Mouse (Mus musculus) limb, embryonic 11.5 days (tissue): ENCODE data around the gene Cep112. TPM values are rescaled to one million over a fixed set of nuclear protein-coding genes. Genes with fewer than 3 reads are reported as not detected.
"Not testable (repeated sequence)": the region's sequence is repeated elsewhere in the genome, so short reads cannot be mapped to it uniquely, and the experiment has no call there.

ENCODE experiments used
- ATAC-seq: fragments of 200-750 bp; cut with Nextera tagmentation; 2 replicates; pipeline ENCODE4 v1.8.0; 2017; ENCODE audit warnings: low read depth; ENCODE audit not compliant: insufficient number of reproducible peaks, low FRiP score, low TSS enrichment
- DNase-seq: peaks from one replicate; pipeline ENCODE4 v3.0.0-alpha.2; 2015; ENCODE audit warnings: low spot score
- H3K27ac ChIP-seq: fragments of 300-500 bp; sonication (generic); replicated peaks from 2 replicates; pipeline ENCODE4 v1.5.1; 2014; ENCODE audit warnings: low read depth, mild to moderate bottlenecking, low read length
- H3K27me3 ChIP-seq: fragments of 300-500 bp; sonication (generic); 2 replicates; pipeline ENCODE4 v1.6.1; 2014; ENCODE audit warnings: mild to moderate bottlenecking, low read length, mixed read lengths; ENCODE audit not compliant: control insufficient read depth, insufficient read depth
- H3K36me3 ChIP-seq: fragments of 300-500 bp; sonication (generic); 2 replicates; pipeline ENCODE4 v1.6.1; 2014; ENCODE audit warnings: mild to moderate bottlenecking, low read length, moderate library complexity, mixed read lengths; ENCODE audit not compliant: control insufficient read depth, insufficient read depth
- H3K4me1 ChIP-seq: fragments of 300-500 bp; sonication (generic); 2 replicates; pipeline ENCODE4 v1.6.1; 2014; ENCODE audit warnings: low read length, mixed read lengths; ENCODE audit not compliant: control insufficient read depth, insufficient read depth
- H3K4me2 ChIP-seq: fragments of 300-500 bp; sonication (generic); 2 replicates; pipeline ENCODE4 v1.6.1; 2014; ENCODE audit warnings: low read depth, mild to moderate bottlenecking, moderate library complexity; ENCODE audit not compliant: severe bottlenecking
- H3K4me3 ChIP-seq: fragments of 300-500 bp; sonication (generic); 2 replicates; pipeline ENCODE4 v1.5.1; 2014; ENCODE audit warnings: low read depth, low read length
- H3K9ac ChIP-seq: fragments of 300-500 bp; sonication (generic); 2 replicates; pipeline ENCODE4 v1.6.1; 2014; ENCODE audit warnings: mild to moderate bottlenecking, low read length
- H3K9me3 ChIP-seq: fragments of 300-500 bp; sonication (generic); 2 replicates; pipeline ENCODE4 v1.6.1; 2016; ENCODE audit warnings: low read length; ENCODE audit not compliant: control insufficient read depth
- WGBS: fragments of 180-500 bp; shearing (Covaris S2); extraction: QIAGEN DNeasy Blood & Tissue Kit; methylation state at CpG from one replicate; pipeline ENCODE4 v1.1.7; 2014; 5-methylcytosine and 5-hydroxymethylcytosine counted together
- polyA plus RNA-seq: library from polyadenylated mRNA; unstranded; fragments of >200 nt; fragmentation: Nextera tagmentation; extraction: Ambion mirVana; gene quantifications from 2 replicates; pipeline ENCODE4 v1.2.1, GENCODE M21; 2014

The Cep112 gene
- polyA plus RNA-seq, 1 experiment from 2014 or later, result 12.0 TPM

DNA sequence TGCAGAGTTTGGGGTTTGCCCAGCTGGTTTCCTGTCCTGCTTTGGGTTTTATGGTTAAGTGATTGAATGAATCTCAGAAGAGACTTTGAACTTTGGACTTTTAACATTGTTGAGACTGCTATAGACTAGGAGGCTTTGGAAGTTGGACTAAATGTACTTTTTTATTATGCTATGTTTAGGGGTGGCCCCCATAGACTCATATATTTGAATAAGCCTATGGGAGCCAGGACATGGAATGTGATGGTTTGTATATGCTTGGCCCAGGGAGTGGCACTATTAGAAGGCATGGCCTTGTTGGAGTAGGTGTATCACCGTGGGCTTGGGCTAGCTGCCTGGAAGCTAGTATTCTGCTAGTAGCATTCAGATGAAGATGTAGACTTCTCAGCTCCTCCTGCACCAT lies 446.3 kb downstream of the Cep112 start:
- not testable (repeated sequence) for H3K27ac ChIP-seq, DNase-seq
- 90% methylated on average over 1 of the region's 1 CpGs for WGBS

DNA sequence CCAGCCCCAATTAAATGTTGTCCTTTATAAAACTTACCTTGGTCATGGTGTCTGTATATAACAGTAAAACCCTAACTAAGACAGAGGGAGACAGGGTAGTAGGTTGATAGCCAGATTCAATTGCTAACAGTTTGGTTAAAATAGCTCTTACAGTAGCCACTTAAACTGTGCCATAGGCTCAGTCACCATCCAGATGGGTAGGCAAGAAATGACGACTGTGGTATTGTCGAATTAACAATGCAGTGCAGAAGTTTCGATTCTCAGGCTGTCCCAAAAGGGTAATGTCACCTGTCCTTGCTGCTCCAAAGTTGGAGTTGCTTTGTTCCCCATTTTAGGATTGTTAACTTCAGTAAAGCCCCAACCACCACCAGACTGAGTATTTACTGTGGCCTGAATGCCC lies 446.8 kb downstream of the Cep112 start:
- no peak overlapping the region for H3K9ac ChIP-seq
- H3K4me2 ChIP-seq, result no peak overlapping the region
- no peaks in the 10 kb centered on the region for H3K4me1 ChIP-seq
- no peaks in the 10 kb centered on the region for H3K9me3 ChIP-seq
- no peaks in the 10 kb centered on the region for H3K27me3 ChIP-seq
- 95% methylated on average over 3 of the region's 3 CpGs for WGBS
- ATAC-seq (no peak), DNase-seq (no peak)
- no peak overlapping the region for H3K27ac ChIP-seq
- no peak overlapping the region for H3K4me3 ChIP-seq
- no peaks in the 10 kb centered on the region for H3K36me3 ChIP-seq

More for the DNA sequence above, 446.3 kb downstream of the Cep112 start:
- not testable (repeated sequence) for H3K27me3 ChIP-seq, H3K4me3 ChIP-seq, H3K9ac ChIP-seq, ATAC-seq, H3K36me3 ChIP-seq, H3K4me2 ChIP-seq, H3K4me1 ChIP-seq, H3K9me3 ChIP-seq

DNA sequence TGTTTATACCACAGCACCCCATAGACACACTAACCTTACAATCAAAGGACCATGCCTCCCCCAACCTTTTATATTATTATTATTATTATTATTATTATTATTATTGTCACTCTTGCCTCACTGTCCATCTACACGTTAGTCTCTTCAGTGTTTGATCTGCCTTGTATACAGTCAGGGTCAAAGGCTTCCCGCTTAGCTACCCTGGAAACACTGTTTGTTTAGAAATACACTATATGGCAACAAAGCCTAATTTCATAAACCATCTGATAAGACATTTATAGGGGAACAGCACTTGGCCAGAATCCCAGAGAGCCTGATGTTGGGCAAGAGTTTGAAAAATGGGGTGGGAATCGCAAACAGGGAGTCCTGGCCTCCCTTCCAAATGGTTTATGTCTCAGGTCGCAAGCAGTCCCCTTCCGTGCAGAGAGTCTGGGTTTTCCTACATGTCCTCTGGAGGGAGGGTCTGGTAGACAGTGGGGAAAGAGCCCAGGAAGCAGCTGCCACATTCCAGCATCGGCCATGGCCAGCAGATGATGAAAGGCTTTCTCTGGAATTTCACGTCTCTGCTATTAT lies 451.7 kb downstream of the Cep112 start:
- H3K27me3 ChIP-seq, result no peaks in the 10 kb centered on the region
- ATAC-seq, result no peak
- no peaks in the 10 kb centered on the region for H3K36me3 ChIP-seq
- no peaks in the 10 kb centered on the region for H3K9me3 ChIP-seq
- no peak overlapping the region for H3K4me2 ChIP-seq
- H3K4me1 ChIP-seq, result peaks cover 3% of the 10 kb centered on the region; the same call in 1 of the 2 replicates
- 72% methylated on average over 7 of the region's 7 CpGs for WGBS
- no peak overlapping the region for H3K9ac ChIP-seq
- H3K27ac ChIP-seq, result no peak overlapping the region
- no peak for DNase-seq
- H3K4me3 ChIP-seq, result no peak overlapping the region

DNA sequence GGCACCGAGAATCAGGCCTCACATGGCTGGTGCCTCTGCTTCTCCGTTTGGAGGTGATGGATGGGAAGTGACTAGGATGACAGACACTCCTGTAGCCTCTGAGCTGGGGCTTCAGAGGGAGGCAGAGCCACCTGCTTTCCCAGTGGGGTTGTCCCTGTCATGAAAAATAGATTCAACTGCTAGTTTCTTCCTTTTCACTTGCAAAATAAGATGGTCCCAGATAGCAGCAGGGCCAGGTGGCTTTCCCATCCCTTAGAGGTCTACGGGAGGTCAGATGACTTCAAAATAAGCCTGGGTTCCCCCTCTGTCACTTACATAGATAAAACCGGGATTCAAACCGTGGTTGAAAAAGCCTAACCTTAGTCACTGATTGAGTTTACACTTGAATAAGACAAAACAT lies 452.5 kb downstream of the Cep112 start:
- H3K36me3 ChIP-seq, result no peaks in the 10 kb centered on the region
- ATAC-seq (no peak), DNase-seq (no peak)
- H3K4me3 ChIP-seq, result no peak overlapping the region
- H3K27me3 ChIP-seq, result no peaks in the 10 kb centered on the region
- no peaks in the 10 kb centered on the region for H3K9me3 ChIP-seq
- 75% methylated on average over 5 of the region's 5 CpGs for WGBS
- H3K27ac ChIP-seq, result no peak overlapping the region
- H3K9ac ChIP-seq, result no peak overlapping the region
- H3K4me2 ChIP-seq, result no peak overlapping the region
- peaks cover 8% of the 10 kb centered on the region for H3K4me1 ChIP-seq

DNA sequence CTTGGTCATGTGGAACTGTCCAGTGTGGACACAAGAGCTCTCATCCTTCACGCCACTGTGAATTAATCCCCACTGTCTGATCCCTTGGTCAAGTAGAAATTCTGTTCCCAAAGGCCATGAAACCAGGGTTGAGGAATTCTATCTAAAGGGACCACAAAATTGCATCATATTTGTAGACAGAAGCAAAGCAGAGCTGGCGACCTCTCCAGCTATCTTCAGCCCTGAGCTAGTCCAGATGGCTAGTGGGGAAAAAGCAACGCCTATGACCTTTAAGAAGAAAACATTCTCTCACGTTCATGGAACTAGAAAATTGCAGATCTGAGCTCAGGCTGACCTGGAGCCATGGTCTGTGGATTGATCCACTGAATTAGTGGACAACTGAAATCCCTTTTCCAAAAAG lies 455.6 kb downstream of the Cep112 start:
- Histone ChIP-seq H3K4me3 (no peak overlapping the region), H3K27me3 (no peaks in the 10 kb centered on the region), H3K9ac (no peak overlapping the region), H3K4me1 (peaks cover 8% of the 10 kb centered on the region), H3K9me3 (no peaks in the 10 kb centered on the region), H3K27ac (no peak overlapping the region), H3K36me3 (no peaks in the 10 kb centered on the region), H3K4me2 (no peak overlapping the region)
- WGBS, result 84% methylated on average over 4 of the region's 4 CpGs
- DNase-seq (no peak), ATAC-seq (no peak)

DNA sequence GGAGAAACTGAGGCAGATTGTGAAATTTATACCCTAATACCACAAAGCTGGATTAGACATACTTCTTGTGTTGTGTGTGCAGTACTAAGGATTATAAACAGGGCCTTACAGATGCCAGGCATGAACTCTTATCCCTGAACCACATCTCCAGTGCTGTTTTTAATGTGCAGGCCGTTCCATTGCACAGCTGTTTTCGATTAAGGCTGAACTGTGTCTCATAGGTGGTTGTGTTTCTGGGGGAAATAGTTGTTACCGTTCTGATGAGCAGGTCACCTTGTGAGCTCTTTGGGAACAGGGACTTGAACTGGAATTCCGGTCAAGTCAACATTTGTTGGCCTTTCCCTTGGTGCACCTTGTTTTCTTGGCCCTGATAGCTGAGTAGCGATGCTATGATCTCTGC lies 456.7 kb downstream of the Cep112 start:
- peak; percentile 71 for DNase-seq

DNA sequence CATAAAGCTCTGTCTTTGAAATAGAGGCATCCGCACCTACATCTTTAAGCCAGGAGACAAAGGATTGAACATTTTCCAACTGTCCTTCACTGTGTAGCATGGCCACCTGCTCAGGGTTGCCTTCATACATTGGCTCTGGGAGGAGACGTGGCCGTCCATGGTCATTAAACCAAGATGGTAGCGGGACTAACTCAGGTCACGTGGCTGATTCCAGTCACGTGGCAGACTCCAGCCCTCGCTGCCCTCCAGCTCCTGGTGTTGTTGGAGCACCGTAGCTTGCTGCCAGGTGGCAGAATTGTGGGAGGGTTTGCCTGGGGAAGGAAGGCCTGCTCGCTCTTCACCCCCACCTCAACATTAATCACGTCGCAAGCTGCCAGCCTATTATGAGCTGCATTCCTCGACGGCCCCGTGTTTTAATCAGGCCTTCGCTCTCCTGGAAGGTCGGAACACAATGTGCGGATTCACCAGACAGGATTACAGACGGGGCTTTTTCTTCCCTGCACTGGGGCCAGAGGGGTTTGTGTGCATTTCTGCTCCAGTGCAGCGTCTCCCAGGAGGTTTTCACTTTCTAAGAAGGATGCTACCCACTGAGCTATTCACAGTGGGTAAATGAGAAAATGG lies 460.4 kb downstream of the Cep112 start:
- H3K4me2 ChIP-seq, result no peak overlapping the region
- no peaks in the 10 kb centered on the region for H3K9me3 ChIP-seq
- DNase-seq (no peak), ATAC-seq (no peak)
- H3K27me3 ChIP-seq, result no peaks in the 10 kb centered on the region
- no peak overlapping the region for H3K4me3 ChIP-seq
- peaks cover 11% of the 10 kb centered on the region for H3K4me1 ChIP-seq
- no peaks in the 10 kb centered on the region for H3K36me3 ChIP-seq
- no peak overlapping the region for H3K9ac ChIP-seq
- 55% methylated on average over 19 of the region's 19 CpGs for WGBS
- H3K27ac ChIP-seq, result no peak overlapping the region

More for the DNA sequence above, 456.7 kb downstream of the Cep112 start:
- Histone ChIP-seq H3K4me2 (no peak overlapping the region), H3K4me1 (peaks cover 8% of the 10 kb centered on the region), H3K27ac (peak overlapping the region; percentile 42; the same call in 1 of the 2 replicates), H3K36me3 (no peaks in the 10 kb centered on the region), H3K4me3 (no peak overlapping the region), H3K9ac (no peak overlapping the region), H3K27me3 (no peaks in the 10 kb centered on the region), H3K9me3 (no peaks in the 10 kb centered on the region)
- WGBS, result 40% methylated on average over 5 of the region's 5 CpGs
- no peak for ATAC-seq

DNA sequence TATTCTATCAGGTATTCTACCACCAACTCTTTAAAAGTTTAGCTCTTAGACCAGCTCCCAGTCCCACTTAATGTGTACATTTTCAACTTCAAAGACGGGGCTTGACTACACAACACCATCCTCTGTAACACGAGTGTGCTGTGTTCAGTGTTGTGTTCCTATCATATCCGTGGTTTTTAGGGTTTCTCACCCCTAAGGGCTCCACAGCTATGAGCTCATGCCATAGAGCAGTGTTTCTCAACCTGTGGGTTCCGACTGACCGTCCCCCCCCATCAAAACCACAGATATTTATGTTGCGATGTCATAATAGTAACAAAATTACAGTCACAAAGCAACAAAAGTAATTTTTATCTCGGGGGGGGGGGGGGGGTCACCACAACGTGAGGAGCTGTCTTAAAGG lies 461.1 kb downstream of the Cep112 start:
- H3K27ac ChIP-seq, result no peak overlapping the region
- H3K4me1 ChIP-seq, result peaks cover 11% of the 10 kb centered on the region
- no peaks in the 10 kb centered on the region for H3K27me3 ChIP-seq
- H3K36me3 ChIP-seq, result no peaks in the 10 kb centered on the region
- no peak overlapping the region for H3K4me2 ChIP-seq
- H3K4me3 ChIP-seq, result no peak overlapping the region
- DNase-seq (no peak), ATAC-seq (no peak)
- no peaks in the 10 kb centered on the region for H3K9me3 ChIP-seq
- H3K9ac ChIP-seq, result no peak overlapping the region
- 85% methylated on average over 8 of the region's 8 CpGs for WGBS

DNA sequence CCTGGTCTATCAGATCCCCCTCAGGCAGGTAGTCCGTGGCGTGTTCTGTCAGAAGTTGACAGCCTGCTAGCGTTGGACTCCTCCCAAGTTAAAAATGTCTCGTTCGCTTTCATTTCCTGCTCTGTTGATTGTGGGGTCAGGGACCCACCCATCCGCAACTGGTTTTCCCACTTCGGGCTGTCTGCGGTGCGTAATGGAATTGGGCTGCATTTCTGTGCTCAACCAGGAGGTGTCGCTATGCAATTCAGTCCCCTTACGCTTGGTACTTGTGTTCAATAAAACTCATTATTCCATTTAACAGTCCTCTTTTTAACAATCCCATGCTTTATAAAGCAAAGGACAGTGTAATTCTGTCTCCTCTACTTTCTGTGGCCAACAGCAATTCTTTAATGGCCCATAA lies 464.1 kb downstream of the Cep112 start:
- no peak overlapping the region for H3K4me3 ChIP-seq
- H3K27ac ChIP-seq, result no peak overlapping the region
- H3K4me1 ChIP-seq, result peaks cover 17% of the 10 kb centered on the region
- no peak overlapping the region for H3K4me2 ChIP-seq
- DNase-seq (peak; percentile 54), ATAC-seq (no peak)
- H3K9me3 ChIP-seq, result no peaks in the 10 kb centered on the region
- no peaks in the 10 kb centered on the region for H3K36me3 ChIP-seq
- no peak overlapping the region for H3K9ac ChIP-seq
- no peaks in the 10 kb centered on the region for H3K27me3 ChIP-seq
- WGBS, result 47% methylated on average over 11 of the region's 11 CpGs
